Mouse (Mus musculus): ENCODE measurements at regions not wholly inside any gene's neighbourhood (a gene's known extent, or its start where the extent isn't known, plus 50 kb on each side); places are given as distances from the start of the nearest gene placed in this dataset.

DNA sequence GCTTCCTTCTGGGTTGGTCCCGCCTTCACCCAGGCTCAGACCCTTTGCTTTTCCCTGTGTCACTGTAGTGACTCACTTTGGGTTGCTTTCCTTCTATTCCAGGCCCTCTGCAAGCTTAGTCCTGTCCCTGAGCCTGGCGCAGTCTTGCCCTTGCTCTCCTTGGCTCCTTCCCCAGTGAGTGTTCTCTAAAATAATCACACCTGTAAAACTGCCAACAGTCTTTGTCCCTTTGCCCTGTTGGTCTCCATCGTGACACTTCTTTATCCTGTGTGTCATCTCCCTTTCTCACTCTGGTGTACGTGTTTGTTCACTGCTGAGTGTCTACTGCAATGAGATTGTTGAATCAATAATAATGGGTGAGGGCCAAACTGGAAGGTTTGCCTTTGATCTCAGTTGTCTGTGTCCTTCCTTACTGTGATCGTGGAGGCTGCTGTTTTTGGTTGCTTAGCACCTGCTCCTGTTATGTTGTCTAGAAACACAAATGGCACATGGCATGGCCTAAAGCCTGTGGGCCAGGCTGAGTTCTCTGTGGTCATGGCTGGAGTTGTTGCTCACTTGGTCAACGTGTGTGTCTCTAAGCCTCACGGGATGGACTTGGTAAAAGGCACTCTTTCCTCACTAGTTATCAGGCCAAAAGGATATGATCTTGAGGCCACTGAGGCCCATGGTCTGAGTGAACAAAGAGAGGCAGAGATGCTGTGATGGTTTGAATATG, 77.8 kb upstream of the Slc25a36 start:
- TF ChIP-seq CTCF (IDR thresholded peaks at IDR 0.05; ENCODE audit: low read depth) (no peak), EP300 (IDR thresholded peaks at IDR 0.05; ENCODE audit: low read depth) (no peak)
